Mouse (Mus musculus) ZHBTc4 (cell line): ENCODE measurements around the gene Gm11020.

Experiments
- DNase-seq: peaks from one replicate; pipeline ENCODE4 v3.0.0-alpha.2; 2011; ENCODE audit warnings: low read depth, low spot score

The Gm11020 gene

DNA sequence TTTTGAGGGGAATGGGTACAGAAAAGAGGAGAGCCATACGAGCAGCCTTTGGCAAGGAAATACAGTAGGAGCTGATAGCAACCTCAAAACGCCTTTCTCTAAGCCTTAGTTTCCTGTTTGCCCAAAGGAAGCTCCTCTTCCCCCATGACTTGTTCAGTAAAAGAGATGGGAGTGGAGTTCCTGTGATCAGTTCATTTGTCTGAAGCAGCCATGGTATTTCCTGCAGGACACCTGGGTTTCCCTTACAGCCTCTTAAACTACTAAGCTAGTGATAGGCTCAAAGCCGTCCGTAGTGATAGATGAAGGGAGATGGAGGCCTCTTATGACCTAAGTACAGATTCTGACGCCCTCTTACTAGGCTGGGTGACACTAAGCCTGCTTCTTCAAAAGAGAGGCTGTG, 21.1 kb downstream of the Gm11020 start:
- DNase-seq, result no peak

DNA sequence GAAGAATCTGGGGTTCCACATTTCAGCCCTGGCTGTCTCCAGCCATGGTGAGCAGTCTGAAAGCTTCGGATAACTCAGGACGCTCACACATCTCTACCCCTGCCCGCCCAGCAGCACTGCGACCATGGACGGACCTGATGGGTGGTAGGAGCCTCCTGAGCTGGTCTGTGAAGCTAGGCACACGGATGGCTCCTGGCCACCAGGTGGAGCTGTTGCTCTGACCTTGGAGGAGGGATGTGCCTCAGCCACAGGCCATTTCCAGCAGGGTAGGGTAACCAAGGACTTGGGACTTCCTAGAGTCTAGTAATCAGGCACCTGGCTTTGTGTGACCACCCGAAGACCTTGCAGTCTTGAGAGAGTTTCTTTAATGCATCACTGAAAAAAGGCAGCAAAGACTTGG, 22.6 kb downstream of the Gm11020 start:
- peak; percentile 90 for DNase-seq

DNA sequence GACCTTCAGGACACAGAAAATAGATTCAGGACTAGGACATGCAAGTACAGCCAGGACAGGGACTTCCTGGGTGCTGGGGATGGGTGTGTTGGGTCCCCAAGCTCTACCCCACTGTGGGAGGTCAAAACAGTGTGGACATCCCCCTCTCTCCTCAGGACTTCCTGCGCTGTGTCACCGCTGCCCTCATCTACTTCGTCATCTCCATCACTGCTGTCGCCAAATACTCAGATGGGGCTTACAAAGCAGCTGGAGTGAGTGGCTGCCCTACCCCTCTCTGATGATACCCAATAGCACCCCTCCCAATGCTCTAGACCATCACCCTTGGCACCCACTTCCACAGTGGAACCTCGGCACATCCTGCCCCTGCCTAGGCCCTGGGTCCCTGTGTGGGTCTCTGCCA, 23.3 kb downstream of the Gm11020 start:
- DNase-seq, result no peak

DNA sequence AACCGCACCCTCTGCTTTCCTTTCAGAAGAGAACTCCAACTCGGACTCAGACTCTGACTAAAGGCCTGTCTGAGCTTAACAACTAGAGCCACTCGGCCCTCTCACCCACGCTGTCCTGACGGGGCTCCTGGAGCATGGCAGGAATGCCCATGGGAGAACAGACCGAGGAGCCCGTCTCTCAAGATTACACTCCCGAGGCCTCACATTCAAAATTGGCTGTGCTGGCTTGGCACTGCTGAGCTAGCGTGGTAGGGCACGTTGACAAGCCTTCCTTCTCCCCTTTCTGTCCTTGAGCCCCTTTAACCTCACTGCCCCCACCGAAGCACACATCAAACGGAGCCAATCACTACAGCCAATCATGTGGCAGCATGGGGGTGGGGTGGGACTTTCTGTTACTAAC, 25.3 kb downstream of the Gm11020 start:
- no peak for DNase-seq

DNA sequence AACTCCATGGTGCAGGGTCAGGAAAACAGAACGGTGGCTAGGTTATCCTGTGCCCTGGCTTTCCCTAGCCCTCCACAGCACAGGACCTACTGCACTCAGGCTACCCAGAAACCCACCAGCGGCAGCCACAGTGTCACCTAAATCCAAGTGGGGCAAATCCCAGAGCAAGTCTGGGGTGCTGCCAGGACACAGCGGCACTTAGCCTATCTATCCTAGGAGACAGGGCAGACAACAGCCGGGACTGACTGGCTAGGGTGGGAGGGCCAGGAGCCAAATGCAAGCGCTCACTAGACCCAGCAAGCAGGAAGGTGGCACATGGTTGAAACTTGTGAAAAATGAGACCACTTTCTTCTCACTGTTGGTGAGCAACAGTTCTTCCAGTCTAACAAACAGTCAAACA, 27.6 kb downstream of the Gm11020 start:
- DNase-seq, result no peak

DNA sequence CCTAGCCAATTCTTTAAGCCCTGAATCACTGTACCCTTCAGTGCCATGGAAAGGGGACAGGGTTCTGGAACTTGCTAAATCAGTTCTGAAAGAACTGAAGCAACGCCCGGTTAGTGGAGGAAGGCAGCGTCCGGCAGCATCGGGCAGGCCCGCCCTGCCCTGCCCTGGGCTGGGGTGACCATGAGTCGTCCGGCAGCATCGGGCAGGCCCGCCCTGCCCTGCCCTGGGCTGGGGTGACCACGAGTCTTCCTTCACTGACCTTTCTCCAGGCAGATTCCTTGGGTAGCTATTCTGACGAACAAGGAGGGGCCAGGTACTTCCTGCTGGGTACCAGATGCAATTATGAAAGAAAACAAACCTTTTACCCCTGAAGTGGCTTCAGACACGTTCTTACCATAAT, 28.7 kb downstream of the Gm11020 start:
- DNase-seq, result no peak

DNA sequence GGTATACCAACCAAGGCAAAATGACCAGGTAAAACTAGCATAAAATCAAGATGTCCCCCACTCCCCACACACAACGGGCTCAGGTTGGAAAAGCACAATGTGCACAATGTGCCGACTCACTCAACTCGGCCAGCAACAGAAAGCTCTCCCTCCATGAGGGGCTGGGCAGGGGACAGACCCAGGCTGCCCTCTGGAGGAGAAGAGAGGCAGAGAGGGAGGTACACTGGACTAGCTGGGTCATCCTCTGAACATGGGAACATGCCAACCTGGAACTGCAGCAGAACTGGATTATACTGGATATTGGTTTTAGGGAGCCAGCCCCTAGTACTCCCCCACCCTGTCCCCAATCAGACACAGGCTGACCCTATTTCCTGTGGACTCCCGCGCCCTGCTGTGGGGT, 31.8 kb downstream of the Gm11020 start:
- DNase-seq, result no peak

DNA sequence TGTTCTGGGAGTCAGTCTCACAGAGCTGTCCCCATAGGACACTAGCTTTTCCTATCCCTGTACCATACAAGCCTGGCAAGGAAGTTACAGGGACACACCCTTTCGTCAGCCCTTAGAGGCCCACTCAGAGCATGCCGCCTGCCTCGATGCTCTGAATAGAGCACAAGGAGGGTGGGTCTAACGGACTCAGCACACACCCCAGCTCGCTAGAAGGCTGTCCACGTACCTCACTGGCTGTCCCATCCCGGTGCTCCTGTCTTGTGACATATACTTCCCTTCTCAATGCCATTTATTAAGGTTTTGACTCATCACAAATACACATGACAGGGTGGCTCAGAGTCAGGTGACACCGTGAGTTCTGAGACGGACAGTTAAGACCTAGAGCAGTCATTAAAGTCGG, 33.1 kb downstream of the Gm11020 start:
- DNase-seq, result no peak

DNA sequence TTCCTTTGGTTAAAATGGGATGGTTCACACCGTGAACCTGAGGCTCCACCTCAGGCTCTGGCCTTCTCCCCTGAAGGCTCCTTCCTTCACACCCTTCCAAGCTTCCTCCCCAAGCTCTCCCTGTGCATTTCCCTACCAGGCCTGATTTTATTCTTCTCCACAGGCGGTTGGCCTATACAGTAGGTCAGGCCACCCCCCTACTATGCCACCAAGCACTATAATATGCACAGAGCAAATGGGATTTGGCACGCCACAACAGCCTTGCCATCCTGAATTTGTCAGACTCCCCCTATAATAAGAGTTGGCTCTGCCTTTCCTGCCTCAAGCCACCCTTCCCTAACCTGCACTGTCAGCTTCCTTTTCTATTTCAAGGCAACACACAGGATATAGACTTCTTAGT, 37.3 kb downstream of the Gm11020 start:
- no peak for DNase-seq

DNA sequence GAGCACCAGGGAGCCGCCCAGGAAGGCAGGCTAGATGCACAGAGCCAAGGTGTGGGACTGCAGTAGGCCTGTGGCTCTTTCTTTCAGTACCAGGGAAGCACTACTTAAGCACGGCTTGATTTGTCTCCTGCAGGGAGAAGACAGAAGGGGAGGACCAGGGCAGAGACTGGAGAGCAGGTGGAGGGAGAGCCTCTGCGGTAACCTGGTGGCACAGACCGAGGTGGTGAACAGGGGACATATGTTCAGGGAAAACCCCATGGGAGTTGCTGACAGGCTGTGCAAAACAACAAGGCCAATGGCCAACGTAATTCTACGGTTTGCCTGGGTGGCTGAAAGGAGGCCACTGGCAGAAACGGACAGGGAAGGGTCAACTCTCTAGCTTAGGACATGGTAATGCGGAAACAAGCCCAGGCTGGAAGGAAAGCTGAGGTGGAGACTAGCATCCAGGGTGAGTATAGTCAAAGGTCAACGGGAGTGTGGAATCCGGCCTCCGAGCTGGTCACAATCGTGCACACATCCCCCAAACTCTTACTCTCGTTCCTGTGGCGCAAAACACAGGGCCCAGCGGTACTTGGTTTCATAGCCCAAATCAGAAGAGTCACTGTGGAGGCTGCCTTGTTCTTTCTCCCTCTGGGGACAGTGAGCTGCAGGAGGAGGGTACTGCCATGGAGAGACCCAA, 38.5 kb downstream of the Gm11020 start:
- peak; percentile 29 for DNase-seq

DNA sequence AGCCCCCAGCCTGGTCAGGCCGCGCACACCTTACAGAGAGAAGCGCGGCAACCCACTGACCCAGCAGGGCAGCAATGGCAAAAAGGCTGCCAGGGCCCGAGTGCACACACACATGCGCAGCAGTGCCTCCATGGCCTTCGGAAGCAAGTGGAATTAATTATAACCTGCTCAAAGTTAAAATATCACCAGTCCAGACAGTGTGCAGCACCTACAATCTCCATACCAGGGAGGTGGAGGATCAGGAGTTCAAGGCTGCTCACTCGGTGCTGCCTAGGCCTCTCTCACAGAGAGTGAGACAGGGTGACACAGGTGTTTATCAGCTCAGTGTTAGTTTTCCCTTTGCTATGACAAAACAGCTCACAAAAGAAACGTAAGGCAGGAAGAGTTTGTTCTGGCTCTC, 44.3 kb downstream of the Gm11020 start:
- peak; percentile 46 for DNase-seq

DNA sequence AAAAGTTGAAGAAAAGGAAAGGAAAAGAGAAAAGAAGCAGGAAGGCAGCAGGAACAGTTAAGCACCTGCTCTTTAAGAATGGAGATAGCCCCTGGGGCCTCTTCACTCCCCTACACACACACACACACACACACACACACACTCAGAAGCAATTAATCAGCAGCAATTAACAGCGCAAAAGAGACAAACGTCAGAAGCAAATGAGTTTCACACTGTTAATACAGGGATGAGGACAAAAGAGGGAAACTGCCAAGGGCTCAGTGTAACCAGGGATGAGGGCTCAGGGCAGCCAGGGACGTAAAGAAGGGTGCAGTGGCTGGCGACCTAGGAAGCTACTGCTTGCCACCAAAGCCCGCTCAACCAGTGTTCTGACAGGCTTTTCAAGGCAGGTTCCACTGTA, 46.0 kb downstream of the Gm11020 start:
- no peak for DNase-seq

DNA sequence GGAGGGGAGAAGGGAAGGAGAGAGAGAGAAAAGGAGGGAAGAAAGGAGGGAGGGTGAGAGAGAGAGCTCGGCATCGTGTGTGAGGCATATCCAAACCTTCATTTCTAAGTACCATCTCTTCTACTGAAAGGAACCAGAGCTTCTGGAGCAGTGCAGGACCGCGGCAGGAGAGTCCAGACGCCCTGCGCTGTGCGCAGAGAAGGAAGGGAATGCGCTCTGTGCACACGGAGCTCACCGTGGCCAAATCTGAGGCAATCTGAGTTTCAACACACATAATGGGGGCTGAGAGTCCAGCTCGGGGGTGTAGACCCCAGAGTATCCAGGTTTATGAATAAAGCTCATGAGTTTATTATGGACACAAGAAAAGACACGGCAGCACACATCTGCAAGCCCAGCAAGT, 48.2 kb downstream of the Gm11020 start:
- DNase-seq, result no peak

DNA sequence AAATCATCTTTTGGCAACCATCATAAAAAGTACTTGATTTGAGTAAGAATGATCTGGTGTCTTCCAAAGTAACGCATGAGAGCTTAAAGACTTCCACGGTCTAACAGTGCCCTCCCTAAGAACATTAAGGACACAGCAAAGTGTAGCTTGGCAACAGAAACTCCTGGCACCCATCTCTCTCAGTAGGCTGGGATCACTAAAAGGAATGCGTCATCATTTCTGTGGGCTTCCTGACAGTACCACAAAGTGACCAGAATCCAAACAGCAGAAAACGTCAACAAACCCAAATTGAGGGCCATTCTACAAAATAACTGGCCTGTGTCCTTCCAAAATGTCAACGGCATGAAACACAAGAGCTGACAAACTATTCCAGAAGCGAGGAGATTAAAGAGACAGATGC, 48.7 kb downstream of the Gm11020 start:
- no peak for DNase-seq

DNA sequence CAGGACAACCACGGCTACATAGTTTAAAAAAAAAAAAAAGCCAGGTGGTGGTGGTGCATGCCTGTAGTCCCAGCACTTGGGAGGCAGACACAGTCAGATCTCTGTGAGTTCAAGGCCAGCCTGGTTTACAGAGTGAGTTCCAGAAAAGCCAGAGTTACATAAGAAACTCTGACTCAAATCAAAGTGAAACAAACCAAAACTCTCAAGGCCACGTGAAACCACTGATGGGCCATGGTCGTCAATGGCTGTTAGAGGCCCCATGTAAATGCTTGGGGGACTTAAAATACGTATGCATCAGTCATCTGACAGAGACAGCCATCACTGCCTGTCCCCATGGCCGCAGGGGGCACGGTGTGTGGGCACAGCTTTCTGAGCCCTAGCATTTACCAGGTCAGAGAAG, 49.8 kb downstream of the Gm11020 start:
- DNase-seq, result no peak
